Mouse (Mus musculus) olfactory bulb, adult 2 months (tissue): ENCODE data around the gene Arhgap10.

Experiments
- CTCF ChIP-seq: fragments of 200-500 bp; IDR thresholded peaks from 2 replicates; pipeline ENCODE4 v1.5.1; 2012; ENCODE audit warnings: low read depth, mild to moderate bottlenecking, low read length, moderate library complexity; ENCODE audit not compliant: insufficient read depth
- POLR2A ChIP-seq: fragments of 200-500 bp; IDR thresholded peaks from 2 replicates; pipeline ENCODE4 v1.6.1; 2012; ENCODE audit warnings: mild to moderate bottlenecking, low read depth, low read length, moderate library complexity; ENCODE audit not compliant: insufficient read depth

DNA sequence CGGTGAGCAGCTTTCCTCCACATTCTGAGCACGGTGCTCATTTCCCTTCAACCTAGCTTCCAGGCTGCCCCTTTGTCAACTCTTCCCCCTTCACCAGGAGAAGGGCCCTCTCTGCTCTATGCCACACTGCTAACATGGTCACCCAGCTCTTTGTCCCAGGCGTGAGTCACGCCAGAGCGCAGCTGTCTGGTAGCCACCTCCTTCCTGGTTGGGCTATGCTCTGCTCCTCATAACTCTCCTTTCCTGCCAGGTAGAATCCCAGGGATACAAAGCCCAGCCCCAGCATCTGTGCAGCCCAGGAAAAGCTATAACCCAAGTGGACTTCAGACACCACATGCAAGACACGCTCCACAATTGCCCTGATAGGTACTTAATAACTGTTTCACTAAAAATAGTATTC, 256.5 kb downstream of the Arhgap10 start:
- TF ChIP-seq POLR2A: no peak
- no peak for TF ChIP-seq CTCF
